Mouse (Mus musculus): Measurements from ENCODE around the gene Traf3.

Traf3 gene

GRCm38 (mm10) chr12:111165831-111166591 lies at the start of gene Traf3:
TSS of gene Traf3 (plus strand) at chr12:111166370.
- peak; percentile 74 for DNase-seq

GRCm38 (mm10) chr12:111119506-111120085 lies 46.6 kb upstream of the Traf3 start:
- no peak for DNase-seq

- DNase-seq, result no peak
Measured at GRCm38 (mm10) chr12:111120976-111121645, 45.1 kb upstream of the Traf3 start.

DNA sequence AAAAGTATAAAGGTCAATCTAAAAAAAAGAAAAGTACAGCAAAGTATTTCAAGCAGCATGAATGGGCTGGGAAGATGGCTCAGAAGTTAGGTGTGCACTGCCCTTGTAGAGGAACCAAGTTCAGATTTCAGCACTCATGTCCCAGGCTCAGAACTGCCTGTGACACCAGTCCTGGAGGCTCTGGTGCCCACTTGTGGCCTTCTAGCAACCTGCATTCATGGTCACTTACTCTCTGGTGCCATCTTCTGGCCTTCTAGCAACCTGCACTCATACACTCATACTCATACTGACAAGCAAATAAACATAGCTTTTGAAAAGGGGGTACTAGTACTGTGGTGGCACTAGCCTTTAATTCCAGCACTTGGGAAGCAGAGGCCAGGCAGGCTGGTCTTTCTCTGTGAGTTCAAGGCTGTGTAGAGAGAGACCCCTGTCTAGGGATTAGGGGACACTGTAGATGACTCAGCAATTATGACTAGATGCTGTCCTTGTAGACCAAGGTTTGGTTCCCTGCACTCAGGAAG lies 43.8 kb upstream of the Traf3 start:
- no peak for DNase-seq

DNA sequence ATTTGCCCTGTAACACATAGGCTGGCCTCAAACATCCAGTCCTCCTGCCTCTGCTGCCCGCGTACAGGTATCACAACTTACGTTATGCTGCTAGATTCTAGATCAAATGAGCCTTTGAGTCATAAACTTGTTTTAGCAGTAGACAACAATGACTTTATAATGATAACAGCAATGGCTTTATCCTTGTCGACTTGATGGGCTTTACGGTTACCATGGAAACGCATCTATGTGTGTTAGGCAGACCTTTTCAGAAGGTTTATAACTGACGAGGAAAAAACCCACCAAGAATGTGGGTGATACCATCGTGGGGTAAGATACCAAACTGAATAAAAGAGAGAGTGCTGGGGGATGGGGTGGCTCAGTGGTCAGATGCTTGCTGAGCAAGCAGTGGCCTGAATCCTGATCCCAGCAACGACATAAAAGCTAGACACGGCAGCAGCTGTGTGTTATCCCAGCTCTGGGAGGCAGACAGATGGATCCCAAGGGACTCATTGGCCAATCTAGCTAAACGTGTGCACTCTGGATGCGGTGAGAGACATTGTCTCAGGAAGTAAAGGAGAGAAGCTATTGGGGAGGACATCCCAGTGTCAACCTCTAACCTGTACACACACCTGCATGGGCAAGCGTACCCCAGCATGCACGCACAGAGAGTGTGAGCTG lies 41.4 kb upstream of the Traf3 start:
- no peak for DNase-seq

GRCm38 (mm10) chr12:111125666-111126065 lies 40.5 kb upstream of the Traf3 start:
- no peak for DNase-seq

GRCm38 (mm10) chr12:111134169-111134568 lies 32.0 kb upstream of the Traf3 start:
- DNase-seq, result peak; percentile 15

GRCm38 (mm10) chr12:111134791-111135733 lies 31.1 kb upstream of the Traf3 start:
- peak; percentile 16 for DNase-seq

DNA sequence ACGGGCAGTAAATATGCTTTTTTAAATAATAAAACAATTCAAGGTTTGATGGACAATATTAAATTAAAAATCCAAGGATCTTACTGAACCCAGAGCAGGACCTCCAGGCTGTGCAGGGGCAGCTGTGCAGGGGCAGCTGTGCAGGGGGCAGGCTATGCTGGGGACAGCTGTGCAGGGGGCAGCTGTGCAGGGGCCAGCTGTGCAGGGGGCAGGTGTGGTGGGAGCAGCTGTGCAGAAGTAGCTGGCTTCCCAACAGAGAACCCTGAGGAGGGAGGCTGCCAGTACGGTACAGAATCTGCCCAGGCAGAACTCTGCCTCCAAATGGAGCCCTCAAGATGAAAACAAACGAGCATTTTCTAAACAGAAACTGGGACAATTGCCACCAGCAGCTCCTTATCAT lies 30.2 kb upstream of the Traf3 start:
- no peak for DNase-seq

DNA sequence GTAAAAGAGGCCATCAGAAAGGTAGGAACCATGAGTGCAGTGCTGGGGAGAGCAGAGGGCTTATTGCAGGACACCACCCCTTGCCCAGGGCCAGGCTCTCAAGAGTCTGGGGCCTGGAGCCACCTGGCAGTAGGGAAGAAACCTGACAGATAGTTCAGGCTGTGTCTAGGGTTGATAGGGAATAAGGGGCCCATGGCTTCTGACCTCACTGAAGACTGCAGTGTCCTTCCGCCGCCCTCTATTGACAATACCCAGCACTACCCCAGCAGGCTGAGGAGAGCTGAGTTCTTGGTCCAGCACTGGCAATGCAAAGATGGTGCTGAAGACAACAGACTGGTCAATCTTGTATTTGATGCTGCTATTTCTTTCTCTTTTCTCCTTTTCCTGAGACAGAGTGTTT lies 29.1 kb upstream of the Traf3 start:
- no peak for DNase-seq

DNA sequence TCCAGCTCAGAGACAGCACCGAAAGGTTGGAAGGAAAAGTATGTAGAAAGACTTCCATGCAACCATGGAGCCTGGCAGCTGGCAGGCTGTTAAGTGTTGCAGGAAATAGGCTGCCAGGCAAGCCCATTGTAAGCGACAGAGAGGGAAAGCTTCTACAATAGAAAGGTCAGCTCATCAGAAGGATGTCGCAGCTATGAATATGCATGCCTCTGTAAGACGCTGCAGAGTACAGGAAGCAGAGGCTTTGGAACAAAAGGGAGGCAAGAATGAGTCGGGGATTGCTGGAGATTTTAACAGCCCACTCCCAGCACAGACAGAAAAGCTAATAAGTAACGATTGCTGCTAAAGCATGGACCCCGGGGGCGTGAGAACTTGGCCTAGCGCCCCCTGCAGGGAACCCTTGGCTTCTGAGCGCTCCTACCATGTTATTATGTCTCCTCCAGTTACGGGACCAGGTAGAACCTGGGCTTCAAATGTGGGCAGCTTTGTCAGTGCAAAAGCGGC lies 23.1 kb upstream of the Traf3 start:
- DNase-seq, result peak; percentile 55

- DNase-seq, result peak; percentile 60
Measured at GRCm38 (mm10) chr12:111143509-111144063, 22.6 kb upstream of the Traf3 start.

DNA sequence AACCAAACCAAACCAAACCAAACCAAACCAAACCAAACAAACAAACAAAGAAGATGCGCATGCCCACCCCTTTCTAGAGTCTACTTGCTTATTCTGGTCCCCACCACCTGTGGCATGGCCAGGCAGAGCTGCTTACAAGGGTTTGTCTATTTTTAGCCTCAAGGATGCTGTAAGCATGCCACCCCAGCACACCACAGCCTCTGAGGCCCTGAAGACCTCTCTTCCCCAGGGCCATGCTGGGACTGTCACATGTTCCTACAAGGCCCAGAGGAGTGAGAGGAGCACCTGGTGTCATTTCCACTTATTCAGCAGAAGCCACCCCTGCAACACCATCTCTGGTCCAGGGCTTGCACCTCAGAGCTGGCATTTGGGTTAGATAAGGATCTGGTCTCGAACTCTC lies 21.6 kb upstream of the Traf3 start:
- DNase-seq, result no peak

DNA sequence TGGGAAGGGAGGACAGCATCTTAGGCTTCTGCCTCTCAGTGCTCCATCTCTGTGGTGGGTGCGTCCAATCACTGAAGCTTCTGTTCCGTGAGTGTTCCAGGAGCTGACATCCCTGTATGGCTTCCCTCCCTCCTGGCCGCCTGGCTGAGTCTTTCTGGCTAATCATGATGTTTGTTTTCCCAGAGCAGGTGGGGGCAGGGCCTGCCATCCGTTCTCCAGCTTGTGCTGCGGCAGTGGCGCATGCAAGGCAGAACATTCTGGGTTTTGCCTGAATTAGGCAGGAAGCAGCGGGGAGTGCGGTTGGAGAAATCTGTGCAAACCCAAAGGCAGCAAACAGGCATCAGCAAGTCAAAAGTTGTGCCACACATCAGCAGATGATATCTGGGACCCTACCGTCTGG lies 20.9 kb upstream of the Traf3 start:
- DNase-seq, result peak; percentile 53

DNA sequence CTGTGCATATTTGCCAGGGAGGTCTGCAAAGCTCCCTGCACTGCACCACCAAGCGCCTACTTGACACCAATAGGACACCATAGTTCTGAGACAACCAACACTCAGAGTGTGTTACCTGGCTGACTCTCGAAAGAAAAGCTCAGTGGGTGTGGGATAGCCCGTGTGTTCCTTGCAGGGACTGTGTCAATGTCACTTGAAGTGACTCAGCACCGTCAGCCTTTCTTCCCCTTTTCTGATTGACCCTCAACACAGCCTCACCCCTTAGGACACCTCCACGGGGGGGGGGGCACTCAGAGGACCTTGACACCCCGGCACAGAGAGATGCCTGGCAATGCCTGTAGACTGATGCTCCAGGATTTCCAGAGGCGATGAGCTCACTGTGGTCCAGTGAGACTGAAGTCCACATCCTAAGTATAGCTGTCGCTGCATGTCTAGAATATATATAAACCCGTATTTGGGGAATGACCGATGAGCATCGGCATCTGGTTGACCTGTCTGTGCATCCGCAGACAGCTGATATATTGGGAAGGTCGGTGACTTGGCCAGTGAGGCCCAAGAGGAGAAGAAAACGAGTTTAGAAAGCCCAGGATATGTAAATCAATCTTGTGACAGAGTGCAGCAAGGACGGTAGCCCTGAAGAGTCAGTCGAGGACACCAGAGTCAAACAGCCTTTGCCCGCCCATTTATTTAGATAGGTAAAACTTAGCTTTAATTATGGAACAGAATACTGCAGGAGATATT lies 16.5 kb upstream of the Traf3 start:
- no peak for DNase-seq

- no peak for DNase-seq
Measured at GRCm38 (mm10) chr12:111150236-111150596, 16.0 kb upstream of the Traf3 start.

GRCm38 (mm10) chr12:111151422-111152156 lies 14.6 kb upstream of the Traf3 start:
- DNase-seq, result no peak

DNA sequence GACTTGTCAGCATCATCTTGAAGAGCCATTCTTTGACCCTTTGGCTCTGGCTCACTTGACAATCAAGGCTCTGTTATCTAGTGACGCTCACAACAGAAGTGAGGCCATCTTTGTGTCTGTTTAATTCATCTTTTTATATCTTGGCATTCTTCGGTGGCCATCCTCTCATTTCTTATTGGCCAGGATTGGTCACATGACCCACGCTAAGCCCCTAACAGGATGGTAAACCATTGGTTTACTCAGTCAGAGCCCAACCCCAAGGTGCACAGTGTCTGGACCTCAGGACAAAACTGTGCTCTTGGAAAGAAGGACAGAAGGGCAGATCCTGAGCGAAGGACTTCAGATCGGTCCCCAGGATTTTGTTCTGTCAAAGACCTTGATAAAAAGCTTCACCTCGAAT lies 13.6 kb upstream of the Traf3 start:
- no peak for DNase-seq

DNA sequence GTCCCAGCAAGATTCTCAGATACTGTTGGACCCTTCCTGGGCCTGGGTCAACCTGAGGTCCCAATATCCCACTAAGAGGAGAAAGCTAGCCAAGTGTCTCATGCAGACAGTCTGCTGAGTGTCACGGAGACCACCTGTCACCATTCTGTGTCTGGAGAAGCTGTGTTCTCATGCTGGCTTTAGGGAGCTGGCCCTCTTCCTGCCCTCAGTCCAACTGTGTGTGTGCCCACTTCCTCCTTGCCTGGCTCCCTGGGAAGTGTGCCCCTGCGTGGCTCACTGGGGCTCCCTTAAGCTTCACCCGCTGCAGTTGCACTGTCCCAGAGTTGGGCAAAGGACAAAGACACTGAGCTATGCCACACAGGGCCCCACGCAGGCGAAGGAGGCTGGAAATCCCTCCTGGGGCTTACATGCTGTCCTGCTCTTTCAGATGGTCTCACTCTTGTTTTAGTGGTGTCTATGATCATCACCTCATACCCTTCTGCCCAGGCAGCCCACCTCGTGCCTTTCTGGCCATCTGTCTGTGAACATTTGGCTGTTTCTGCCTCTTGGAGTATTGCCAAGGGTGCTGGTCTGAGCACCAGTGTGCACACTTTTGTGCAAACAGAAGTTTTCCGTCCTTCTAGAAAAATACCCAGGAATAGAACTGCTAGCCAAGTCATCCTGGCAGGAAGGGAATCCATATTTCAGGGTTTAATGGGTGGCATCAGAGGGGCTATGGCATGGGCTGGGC lies 13.0 kb upstream of the Traf3 start:
- no peak for DNase-seq

DNA sequence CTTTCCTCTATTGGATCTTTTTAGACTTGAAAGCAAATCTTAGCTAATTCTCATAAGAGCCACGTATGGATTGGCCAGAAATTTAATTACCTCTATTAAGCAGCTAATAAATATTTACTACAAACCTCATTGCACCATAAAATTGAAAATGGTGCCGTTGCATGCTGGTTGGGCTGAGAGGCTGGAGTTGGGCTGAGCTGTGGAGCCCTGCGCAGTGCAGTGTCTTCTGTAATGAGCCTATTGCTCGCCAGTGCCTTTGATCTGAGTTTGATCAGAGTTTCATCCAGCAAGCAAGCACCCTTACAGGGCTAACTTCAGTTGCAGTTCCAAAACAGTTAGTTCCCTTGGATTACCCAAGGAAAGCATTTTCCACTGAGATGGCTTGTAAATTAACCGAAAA lies 12.2 kb upstream of the Traf3 start:
- no peak for DNase-seq
